Mouse (Mus musculus): ENCODE measurements at regions not wholly inside any gene's neighbourhood (a gene's known extent, or its start where the extent isn't known, plus 50 kb on each side); places are given as distances from the start of the nearest gene placed in this dataset.

DNA sequence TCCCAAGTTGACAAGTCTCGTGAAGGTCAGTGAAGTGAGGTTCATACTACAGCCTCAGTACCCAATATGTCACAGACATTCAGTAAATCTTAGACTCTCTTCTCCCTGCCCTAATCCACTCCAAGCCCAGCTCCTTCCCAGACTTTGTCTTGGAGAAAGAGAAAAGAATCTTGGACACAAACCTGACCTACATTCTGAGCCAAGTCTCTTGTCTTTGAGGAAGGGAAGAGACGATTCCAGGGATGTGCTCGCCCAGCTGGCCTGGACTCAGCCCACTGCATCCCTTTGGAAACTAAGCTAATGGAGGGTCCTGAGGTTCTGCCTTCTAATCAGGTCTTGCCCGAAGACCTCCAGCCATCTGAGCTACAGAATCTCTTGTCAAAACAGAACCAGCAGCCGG is 61.2 kb upstream of the Adpgk start:
- no peak for TF ChIP-seq CTCF (IDR thresholded peaks at IDR 0.05 in 2 of 3, conservative IDR thresholded peaks at IDR 0.05 in 1 of 3; ENCODE audit: control insufficient read depth in 1 of 3, insufficient read depth in 1 of 3, low read depth in 2 of 3, low read length in 3 of 3, poor library complexity in 1 of 3, severe bottlenecking in 1 of 3)
- TF ChIP-seq NRF1 (IDR thresholded peaks at IDR 0.05; ENCODE audit: insufficient read depth, low read depth, low read length, poor library complexity, severe bottlenecking), result no peak
- no peak for TF ChIP-seq ZNF384 (IDR thresholded peaks at IDR 0.05; ENCODE audit: low read depth, low read length)
- TF ChIP-seq GATA1 (IDR thresholded peaks at IDR 0.05; ENCODE audit: low read depth, low read length), result no peak

All from MEL (cell line).